Mouse (Mus musculus) E14TG2a.4 (cell line): ENCODE results near the gene Sema6c.

Experiments used
- CTCF ChIP-seq: conservative IDR thresholded peaks from 2 replicates; pipeline ENCODE4 v1.5.1; 2014; ENCODE audit warnings: low read length
- NANOG ChIP-seq: IDR thresholded peaks from 2 replicates; pipeline ENCODE4 v1.6.1; 2014; ENCODE audit warnings: borderline replicate concordance, low read length, mixed read lengths
- POU5F1 ChIP-seq: IDR thresholded peaks from 2 replicates; pipeline ENCODE4 v1.6.1; 2014; ENCODE audit warnings: low read length, borderline replicate concordance

- no peak for TF ChIP-seq CTCF
- TF ChIP-seq POU5F1, result no peak
- TF ChIP-seq NANOG, result no peak
Measured at GRCm38 (mm10) chr3:95179890-95180289, 19.6 kb downstream of the Sema6c start.
